In genomic region chr6:88431202-88431601, GRCm38 (mm10) we compare ENCODE assay signal across 7 mouse cellular contexts. TPM values are rescaled to one million over a fixed set of nuclear protein-coding genes. Genes with fewer than 3 reads are reported as not detected.
DNase-seq lines count a peak whose midpoint lies in the region; ATAC-seq and TF ChIP-seq lines count a peak whose summit lies in the region.

No protein-coding gene starts in this region.

- H3K9me3 ChIP-seq in midbrain, postnatal 0 days (ENCODE audit: low read length): no peaks in the 10 kb centered on the region

- TF ChIP-seq CTCF in midbrain, postnatal 0 days (IDR thresholded peaks at IDR 0.05): peak; percentile 74

- no peak overlapping the region for H3K4me2 ChIP-seq in midbrain, postnatal 0 days (ENCODE audit: low read depth, low read length, poor library complexity, severe bottlenecking)

- WGBS in midbrain, postnatal 0 days: 42% methylated on average over 4 of the region's 4 CpGs

- H3K4me3 ChIP-seq in midbrain, postnatal 0 days (ENCODE audit: low read depth, low read length): no peak overlapping the region

- ATAC-seq in midbrain, postnatal 0 days (ENCODE audit: low FRiP score): no peak

- DNase-seq in ovary, adult 18-20 months (ENCODE audit: low spot score): peak; percentile 40
- no peak for DNase-seq in ovary, postnatal 10 days (ENCODE audit: low spot score)
- peak; percentile 57 for DNase-seq in brain, adult 2 months (ENCODE audit: low read depth, low spot score)
- peak; percentile 21 to 37 for DNase-seq in heart, adult 9 months (ENCODE audit: low spot score in 2 of 2)
- DNase-seq in kidney, postnatal 10 days: peak; percentile 77
- DNase-seq in midbrain, postnatal 0 days (ENCODE audit: low spot score): peak; percentile 47
- no peak for DNase-seq in thymus, postnatal 0 days (ENCODE audit: low spot score)

- no peaks in the 10 kb centered on the region for H3K36me3 ChIP-seq in midbrain, postnatal 0 days (ENCODE audit: insufficient read depth, low read length)

- H3K27me3 ChIP-seq in midbrain, postnatal 0 days (ENCODE audit: insufficient read depth, low read length): no peaks in the 10 kb centered on the region

- H3K27ac ChIP-seq in midbrain, postnatal 0 days (ENCODE audit: low read depth, low read length): no peak overlapping the region

- no peak overlapping the region for H3K9ac ChIP-seq in midbrain, postnatal 0 days (replicated peaks; ENCODE audit: low read length, poor library complexity, severe bottlenecking)

- no peaks in the 10 kb centered on the region for H3K4me1 ChIP-seq in midbrain, postnatal 0 days (ENCODE audit: insufficient read depth, low read length)

RNA-seq across cellular contexts. Expression of gene Eefsec, which starts 15.1 kb away (rescaled TPM):
- total RNA-seq in midbrain, postnatal 0 days (2014; rRNA removed): 23.7 and 26.8 TPM in 2 replicates
- 24.4 and 27.8 TPM in 2 replicates for polyA plus RNA-seq in midbrain, postnatal 0 days (2015; fragmentation: Nextera tagmentation; extraction: Ambion mirVana)
- 107 and 117 TPM in 2 replicates for polyA plus RNA-seq in thymus, postnatal 0 days (2015; fragmentation: Nextera tagmentation; extraction: Ambion mirVana)

RNA-seq across cellular contexts. Expression of gene Ruvbl1, which starts 34.0 kb away (rescaled TPM):
- total RNA-seq in midbrain, postnatal 0 days (2014; rRNA removed): 34.5 and 42.9 TPM in 2 replicates
- polyA plus RNA-seq in midbrain, postnatal 0 days (2015; fragmentation: Nextera tagmentation; extraction: Ambion mirVana): 67.6 and 73.5 TPM in 2 replicates
- 126 and 147 TPM in 2 replicates for polyA plus RNA-seq in thymus, postnatal 0 days (2015; fragmentation: Nextera tagmentation; extraction: Ambion mirVana)

Comparison
In these comparisons a context has a peak if more than half of its experiments do, and no peak if none do; other contexts are left out.
1. DNase-seq: peak in ovary, adult 18-20 months (single experiment), brain, adult 2 months (single experiment), heart, adult 9 months (2 of 2), kidney, postnatal 10 days (single experiment) and midbrain, postnatal 0 days (single experiment); none in ovary, postnatal 10 days (single experiment) and thymus, postnatal 0 days (single experiment).